In genomic region chr6:122810615-122811279, GRCm38 (mm10) we compare ENCODE assay signal across 8 mouse cellular contexts. TPM values are rescaled to one million over a fixed set of nuclear protein-coding genes. Genes with fewer than 3 reads are reported as not detected.
A peak's percentile ranks its signal among the peaks of the same experiment; 100 is the strongest.
DNase-seq lines count a peak whose midpoint lies in the region; ATAC-seq and TF ChIP-seq lines count a peak whose summit lies in the region.

No protein-coding gene starts in this region.

- intact Hi-C loops in heart, postnatal 36 days (cut with DNase I): loop anchor here (1.0 to 5.0 kb wide), 4 partner anchors 9 to 208 kb away; partner anchors contain the start of genes Apobec1, Foxj2 and Necap1

- H3K9me3 ChIP-seq in ES-E14 (ENCODE audit: control insufficient read depth, insufficient read depth, low read depth, low read length): no peaks in the 10 kb centered on the region
- H3K9me3 ChIP-seq in forebrain, embryonic 15.5 days: no peaks in the 10 kb centered on the region
- no peaks in the 10 kb centered on the region for H3K9me3 ChIP-seq in lung, embryonic 14.5 days (ENCODE audit: low read depth, low read length)

- peak; percentile 98 for DNase-seq in ES-E14 (ENCODE audit: low read depth, low spot score)
- peak; percentile 99 for DNase-seq in cerebellum, adult 11-12 months
- peak; percentile 94 to 95 for DNase-seq in heart, postnatal 36 days
- peak; percentile 95 to 98 for DNase-seq in layer of hippocampus, adult 2 months (ENCODE audit: low spot score in 2 of 2)
- DNase-seq in lung, embryonic 14.5 days: peak; percentile 97
- peak; percentile 90 for DNase-seq in thymus, adult 2 months

- TF ChIP-seq CTCF in layer of hippocampus, adult 2 months (conservative IDR thresholded peaks at IDR 0.05): no peak
- TF ChIP-seq CTCF in lung, embryonic 14.5 days (IDR thresholded peaks at IDR 0.05; ENCODE audit: low read depth): 0 out of 2 replicates have a peak, but pooled peaks have one; percentile 9
- no peak for TF ChIP-seq CTCF in olfactory bulb, adult 2 months (IDR thresholded peaks at IDR 0.05; ENCODE audit: insufficient read depth, low read depth, low read length)
- TF ChIP-seq CTCF in thymus, adult 2 months (IDR thresholded peaks at IDR 0.05; ENCODE audit: borderline replicate concordance, control insufficient read depth, extremely low read depth, insufficient read depth, low read length, poor library complexity): no peak

- H3K4me2 ChIP-seq in forebrain, embryonic 15.5 days (replicated peaks): peak overlapping the region; percentile 74
- peak overlapping the region; percentile 71 for H3K4me2 ChIP-seq in lung, embryonic 14.5 days

- H3K9ac ChIP-seq in ES-E14 (ENCODE audit: insufficient read depth, low read depth, low read length, poor library complexity, severe bottlenecking): peak overlapping the region; percentile 88
- peak overlapping the region; percentile 79 for H3K9ac ChIP-seq in forebrain, embryonic 15.5 days (replicated peaks)
- H3K9ac ChIP-seq in lung, embryonic 14.5 days: peak overlapping the region; percentile 69

- H3K4me1 ChIP-seq in ES-E14 (ENCODE audit: control insufficient read depth in 2 of 2, insufficient read depth in 2 of 2, low read length in 2 of 2, poor library complexity in 1 of 2): peaks cover 0 to 7% of the 10 kb centered on the region in 2 experiments; a peak in 2 of 4 replicates
- H3K4me1 ChIP-seq in forebrain, embryonic 15.5 days: peaks cover 12% of the 10 kb centered on the region
- peaks cover 8% of the 10 kb centered on the region for H3K4me1 ChIP-seq in lung, embryonic 14.5 days (ENCODE audit: insufficient read depth)
- H3K4me1 ChIP-seq in olfactory bulb, adult 2 months (ENCODE audit: control insufficient read depth, insufficient read depth, low read length): peaks cover 2% of the 10 kb centered on the region; the same call in 1 of the 2 replicates
- H3K4me1 ChIP-seq in thymus, adult 2 months (replicated peaks; ENCODE audit: control insufficient read depth, insufficient read depth, low read length): peaks cover 6% of the 10 kb centered on the region

- peak; percentile 99 for ATAC-seq in forebrain, embryonic 15.5 days (replicated peaks)
- peak; percentile 99 for ATAC-seq in lung, embryonic 14.5 days (ENCODE audit: insufficient read depth)

- H3K27me3 ChIP-seq in forebrain, embryonic 15.5 days: no peaks in the 10 kb centered on the region
- no peaks in the 10 kb centered on the region for H3K27me3 ChIP-seq in lung, embryonic 14.5 days (ENCODE audit: insufficient read depth, low read length)
- H3K27me3 ChIP-seq in thymus, adult 2 months (ENCODE audit: control insufficient read depth, insufficient read depth, low read length): no peaks in the 10 kb centered on the region

- under 1% methylated on average over 30 of the region's 30 CpGs for WGBS in forebrain, embryonic 15.5 days
- 0% methylated on average over 30 of the region's 30 CpGs for WGBS in lung, embryonic 14.5 days
- under 1% methylated on average over 30 of the region's 30 CpGs for WGBS in olfactory bulb, adult 2 months
- WGBS in thymus, adult 2 months: under 1% methylated on average over 30 of the region's 30 CpGs

- in situ Hi-C loops in ES-E14 (cut with MboI; ENCODE audit: low sequenced_read_pairs in 2 of 2, unreplicated experiment in 2 of 2): no loop called here

- H3K4me3 ChIP-seq in ES-E14 (ENCODE audit: insufficient read depth in 1 of 2, low read depth in 1 of 2, low read length in 2 of 2, poor library complexity in 1 of 2, severe bottlenecking in 1 of 2): peak overlapping the region; percentile 76 to 90
- H3K4me3 ChIP-seq in forebrain, embryonic 15.5 days: peak overlapping the region; percentile 74
- peak overlapping the region; percentile 65 for H3K4me3 ChIP-seq in layer of hippocampus, adult 2 months
- peak overlapping the region; percentile 66 for H3K4me3 ChIP-seq in lung, embryonic 14.5 days (ENCODE audit: low read depth, low read length)
- H3K4me3 ChIP-seq in olfactory bulb, adult 2 months (ENCODE audit: insufficient read depth, low read depth, low read length): peak overlapping the region; percentile 82
- peak overlapping the region; percentile 75 for H3K4me3 ChIP-seq in thymus, adult 2 months (ENCODE audit: control insufficient read depth, insufficient read depth, low read length)

- no peaks in the 10 kb centered on the region for H3K36me3 ChIP-seq in ES-E14 (ENCODE audit: control insufficient read depth, insufficient read depth, low read length, poor library complexity, severe bottlenecking)
- no peaks in the 10 kb centered on the region for H3K36me3 ChIP-seq in forebrain, embryonic 15.5 days
- H3K36me3 ChIP-seq in lung, embryonic 14.5 days (ENCODE audit: insufficient read depth): no peaks in the 10 kb centered on the region
- no peaks in the 10 kb centered on the region for H3K36me3 ChIP-seq in thymus, adult 2 months (ENCODE audit: control insufficient read depth, insufficient read depth, low read length)

- peak overlapping the region; percentile 97 for H3K27ac ChIP-seq in ES-E14 (ENCODE audit: insufficient read depth, low read depth, low read length, poor library complexity, severe bottlenecking)
- H3K27ac ChIP-seq in forebrain, embryonic 15.5 days (replicated peaks): peak overlapping the region; percentile 98
- H3K27ac ChIP-seq in layer of hippocampus, adult 2 months: peak overlapping the region; percentile 99
- H3K27ac ChIP-seq in lung, embryonic 14.5 days (ENCODE audit: low read depth): peak overlapping the region; percentile 100
- peak overlapping the region; percentile 95 for H3K27ac ChIP-seq in olfactory bulb, adult 2 months (ENCODE audit: insufficient read depth, low read depth, low read length)
- H3K27ac ChIP-seq in thymus, adult 2 months (ENCODE audit: control insufficient read depth, insufficient read depth, low read length): peak overlapping the region; percentile 96

- no peak; the same call in 1 of the 2 replicates for TF ChIP-seq POLR2A in olfactory bulb, adult 2 months (IDR thresholded peaks at IDR 0.05; ENCODE audit: insufficient read depth, low read depth, low read length)
- no peak for TF ChIP-seq POLR2A in thymus, adult 2 months (IDR thresholded peaks at IDR 0.05; ENCODE audit: control insufficient read depth, extremely low read depth, insufficient read depth, low read length, poor library complexity)

TF ChIP-seq in ES-E14, 5 proteins besides CTCF, POLR2A, EP300 and RAD21:
- TF ChIP-seq ZNF384 (IDR thresholded peaks at IDR 0.05; ENCODE audit: low read depth, low read length): no peak
- no peak for TF ChIP-seq MAFK (IDR thresholded peaks at IDR 0.05; ENCODE audit: insufficient read depth, low read depth, low read length)
- TF ChIP-seq HCFC1 (IDR thresholded peaks at IDR 0.05; ENCODE audit: borderline replicate concordance, insufficient read depth, low read length): peak; percentile 74; the same call in 1 of the 2 replicates
- TF ChIP-seq CHD2 (IDR thresholded peaks at IDR 0.05; ENCODE audit: low read depth, low read length): peak; percentile 88
- no peak for TF ChIP-seq ZC3H11A (IDR thresholded peaks at IDR 0.05; ENCODE audit: borderline replicate concordance, low read depth, low read length)

RNA-seq across cellular contexts. Expression of gene Foxj2, which starts 9.0 kb away (rescaled TPM):
- 1.3 and 1.7 TPM in 2 replicates for total RNA-seq in ES-E14 (2012; rRNA removed)
- polyA plus RNA-seq in forebrain, embryonic 15.5 days (2015; fragmentation: Nextera tagmentation; extraction: Ambion mirVana): 6.4 and 6.8 TPM in 2 replicates
- 10 to 100 TPM; 33.4 to 34.7 TPM for total RNA-seq in heart, postnatal 36 days (2021)
- 10 to 100 TPM; 28.8 to 30.7 TPM for total RNA-seq in layer of hippocampus, adult 2 months (2021)
- polyA plus RNA-seq in lung, embryonic 14.5 days (2014; fragmentation: Nextera tagmentation; extraction: Ambion mirVana): 6.7 and 7.5 TPM in 2 replicates
- not detected in 2 replicates for polyA plus RNA-seq in olfactory bulb, adult 2 months (2012; ENCODE audit: insufficient read depth, insufficient read length, low replicate concordance, missing spikeins)
- polyA plus RNA-seq in thymus, adult 2 months (2012; rRNA removed): 20.2 and 22.5 TPM in 2 replicates

RNA-seq across cellular contexts. Expression of gene Slc2a3, which starts 9.3 kb away (rescaled TPM):
- total RNA-seq in ES-E14 (2012; rRNA removed): 890 and 1,987 TPM in 2 replicates
- polyA plus RNA-seq in forebrain, embryonic 15.5 days (2015; fragmentation: Nextera tagmentation; extraction: Ambion mirVana): 19.9 and 20.5 TPM in 2 replicates
- 1 to 10 TPM; 1.6 to 2.0 TPM for total RNA-seq in heart, postnatal 36 days (2021)
- total RNA-seq in layer of hippocampus, adult 2 months (2021): 100 to 1,000 TPM; 104 to 109 TPM
- 8.4 and 8.9 TPM in 2 replicates for polyA plus RNA-seq in lung, embryonic 14.5 days (2014; fragmentation: Nextera tagmentation; extraction: Ambion mirVana)
- not detected in 2 replicates for polyA plus RNA-seq in olfactory bulb, adult 2 months (2012; ENCODE audit: insufficient read depth, insufficient read length, low replicate concordance, missing spikeins)
- polyA plus RNA-seq in thymus, adult 2 months (2012; rRNA removed): 11.7 and 12.8 TPM in 2 replicates

RNA-seq across cellular contexts. Expression of gene C3ar1, which starts 45.2 kb away (rescaled TPM):
- total RNA-seq in ES-E14 (2012; rRNA removed): 0.22 TPM in 1 of 2 replicates, not detected in the other
- polyA plus RNA-seq in forebrain, embryonic 15.5 days (2015; fragmentation: Nextera tagmentation; extraction: Ambion mirVana): 0.89 and 1.3 TPM in 2 replicates
- 1 to 10 TPM; 3.0 to 5.0 TPM for total RNA-seq in heart, postnatal 36 days (2021)
- under 1 TPM; 0.54 to 0.61 TPM for total RNA-seq in layer of hippocampus, adult 2 months (2021)
- 3.2 and 4.0 TPM in 2 replicates for polyA plus RNA-seq in lung, embryonic 14.5 days (2014; fragmentation: Nextera tagmentation; extraction: Ambion mirVana)
- polyA plus RNA-seq in olfactory bulb, adult 2 months (2012; ENCODE audit: insufficient read depth, insufficient read length, low replicate concordance, missing spikeins): not detected in 2 replicates
- polyA plus RNA-seq in thymus, adult 2 months (2012; rRNA removed): 2.4 and 4.3 TPM in 2 replicates

Comparison
In these comparisons a context has a peak if more than half of its experiments do, and no peak if none do; other contexts are left out.
1. Peak in every context shown above with its lines: DNase-seq, ATAC-seq, H3K4me3 ChIP-seq and H3K27ac ChIP-seq.